Mouse (Mus musculus) CD8-positive naive resting alpha-beta T cell, adult 2 months (primary cell): ENCODE measurements around the gene Nphp3.

Experiments
- DNase-seq, 2 experiments: peaks; one replicate each; pipeline ENCODE4 v3.0.0; 2022; ENCODE audit warnings: low read depth in 2 of 2, low spot score in 2 of 2

Nphp3 gene

GRCm38 (mm10) chr9:104001921-104002859 lies at the start of gene Nphp3:
TSS of gene Nphp3 (plus strand) at chr9:104002544.
- DNase-seq = peak; percentile 98 to 99

DNA sequence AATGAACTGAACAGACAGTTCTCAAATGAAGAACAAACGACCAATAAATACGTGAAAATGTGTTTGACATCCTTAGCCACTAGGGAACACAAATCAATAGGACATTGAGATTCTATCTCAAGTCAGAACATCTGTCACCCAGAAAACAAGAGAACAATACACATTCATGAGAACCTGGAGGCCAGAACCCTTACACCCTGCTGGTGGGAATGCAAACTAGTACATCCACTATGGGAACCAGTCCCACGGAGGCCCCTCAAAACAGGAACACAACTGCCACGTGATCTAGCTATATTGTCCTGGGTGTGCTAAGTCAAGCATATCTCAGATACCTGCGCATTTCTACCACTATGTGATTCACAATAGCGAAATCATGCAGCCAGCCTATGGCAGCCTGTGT lies 43.6 kb upstream of the Nphp3 start:
- no peak for DNase-seq

DNA sequence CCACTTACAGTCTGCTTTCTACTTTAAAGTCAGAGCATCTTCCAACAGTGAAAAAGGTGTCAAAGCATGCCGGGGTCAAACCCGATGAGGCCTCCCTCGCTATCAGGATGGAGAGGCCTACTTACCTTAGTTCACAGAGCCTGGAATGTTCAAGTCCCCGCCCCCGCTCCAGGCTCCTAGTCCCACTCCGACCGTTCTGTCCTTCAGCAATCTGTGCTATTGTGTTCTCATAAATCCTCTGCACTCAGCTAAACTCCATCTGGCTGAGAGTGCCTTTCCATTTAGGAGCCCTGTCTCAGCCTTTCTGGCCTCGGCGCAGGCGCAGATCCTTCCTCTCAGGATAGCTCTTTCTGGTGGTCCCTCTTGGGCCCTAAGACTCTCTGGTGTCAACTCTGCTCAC lies 42.4 kb upstream of the Nphp3 start:
- DNase-seq = no peak

DNA sequence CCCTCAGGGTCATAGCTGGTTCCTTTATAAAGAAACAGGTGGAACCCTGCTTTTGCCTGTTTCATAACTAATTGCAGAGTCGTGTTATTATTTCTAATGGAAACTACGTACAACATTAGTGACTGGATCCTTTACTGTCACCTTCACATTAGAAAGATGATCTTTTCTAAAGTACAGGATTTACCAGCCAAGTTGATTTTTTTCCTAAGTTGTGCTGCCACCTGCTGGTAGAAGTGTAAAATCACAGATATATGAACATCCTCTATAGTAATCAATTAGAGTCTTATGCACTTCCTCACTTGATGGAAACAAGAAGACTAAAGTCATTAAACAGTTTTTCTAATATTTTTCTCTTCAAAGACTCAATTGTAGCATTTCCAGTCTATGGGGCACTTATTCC lies 5.8 kb upstream of the Nphp3 start:
- peak; percentile 36 to 55 for DNase-seq

DNA sequence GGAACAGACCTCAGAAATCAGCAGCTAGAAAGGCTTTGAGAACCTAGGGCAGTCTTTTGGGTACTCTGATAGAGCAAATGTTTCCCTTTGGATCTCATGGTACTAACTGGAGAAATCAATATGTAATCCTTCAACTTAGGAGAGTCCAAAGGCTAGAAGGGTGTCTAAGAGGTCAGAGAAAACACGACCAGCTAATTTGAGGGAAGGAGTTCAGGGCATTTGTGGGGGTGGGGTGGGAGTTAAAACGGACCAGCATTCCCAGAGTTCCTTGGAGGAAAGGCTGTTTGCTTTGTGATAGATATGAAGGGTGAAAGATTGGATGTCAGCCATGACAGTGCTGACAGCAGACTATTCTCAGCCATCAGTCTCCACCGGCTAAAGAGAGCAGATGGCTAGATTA lies 1.7 kb upstream of the Nphp3 start:
- DNase-seq = no peak

- DNase-seq = peak; percentile 52 to 62
These were observed 578 bp downstream of the Nphp3 start for GRCm38 (mm10) chr9:104002913-104003330.

- no peak for DNase-seq
These were observed 12.2 kb downstream of the Nphp3 start for GRCm38 (mm10) chr9:104014526-104014925.

GRCm38 (mm10) chr9:104021026-104021425 lies 18.7 kb downstream of the Nphp3 start:
- DNase-seq = no peak

- no peak for DNase-seq
These were observed 24.8 kb downstream of the Nphp3 start for GRCm38 (mm10) chr9:104027186-104027585.

GRCm38 (mm10) chr9:104029861-104030260 lies 27.5 kb downstream of the Nphp3 start:
- no peak for DNase-seq

GRCm38 (mm10) chr9:104034231-104034630 lies 31.9 kb downstream of the Nphp3 start:
- no peak for DNase-seq

DNA sequence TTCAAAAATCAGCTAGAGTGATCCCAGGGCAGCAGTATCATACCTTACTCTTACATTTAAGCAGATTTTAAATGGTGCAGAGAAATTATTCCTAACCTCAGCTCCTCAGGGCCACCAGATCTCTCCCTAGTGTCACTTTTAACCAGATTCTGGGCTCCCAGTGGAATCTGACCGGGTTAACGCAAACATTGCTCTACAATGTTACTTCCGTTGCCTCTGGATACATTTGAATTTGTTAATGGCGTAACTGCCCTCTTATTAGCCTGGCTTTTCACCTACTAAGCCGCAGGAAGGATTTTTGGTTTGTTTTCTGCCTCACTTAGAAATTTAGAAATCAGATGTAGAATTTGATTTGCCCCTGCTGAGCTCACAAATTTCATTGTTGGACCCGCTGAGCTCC lies 32.4 kb downstream of the Nphp3 start:
- no peak for DNase-seq

- DNase-seq = peak; percentile 53 to 59
These were observed 33.1 kb downstream of the Nphp3 start for GRCm38 (mm10) chr9:104035261-104036015.

GRCm38 (mm10) chr9:104038266-104038665 lies 35.9 kb downstream of the Nphp3 start:
- no peak for DNase-seq

- DNase-seq = no peak
These were observed 36.8 kb downstream of the Nphp3 start for GRCm38 (mm10) chr9:104039031-104039695.

GRCm38 (mm10) chr9:104039742-104040141 lies 37.4 kb downstream of the Nphp3 start:
- DNase-seq = no peak

DNA sequence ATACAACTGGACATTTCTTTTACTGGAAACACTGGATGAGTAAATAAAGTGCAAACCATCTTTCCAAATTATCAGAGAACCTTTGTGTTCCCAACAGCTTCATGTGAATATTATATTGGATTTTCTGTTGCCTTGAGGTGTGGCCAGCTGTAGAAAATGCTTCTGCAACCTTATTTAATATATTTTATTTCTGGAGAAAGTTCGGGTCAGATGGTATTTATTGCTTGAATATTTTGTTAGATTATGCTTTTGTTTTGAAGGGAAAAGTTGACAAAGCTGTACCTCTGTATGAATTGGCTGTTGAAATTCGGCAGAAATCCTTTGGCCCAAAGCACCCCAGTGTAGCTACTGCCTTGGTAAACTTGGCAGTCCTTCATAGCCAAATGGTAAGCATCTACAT lies 38.0 kb downstream of the Nphp3 start, which contains the start of gene Gm28305:
Gene Gm28305, plus strand, starts transcription at position 301 of the 400 bp plus-strand sequence.
- no peak for DNase-seq

GRCm38 (mm10) chr9:104043676-104044075 lies 41.3 kb downstream of the Nphp3 start:
- DNase-seq = no peak

- no peak for DNase-seq
These were observed 48.7 kb downstream of the Nphp3 start for GRCm38 (mm10) chr9:104051028-104051427.

DNA sequence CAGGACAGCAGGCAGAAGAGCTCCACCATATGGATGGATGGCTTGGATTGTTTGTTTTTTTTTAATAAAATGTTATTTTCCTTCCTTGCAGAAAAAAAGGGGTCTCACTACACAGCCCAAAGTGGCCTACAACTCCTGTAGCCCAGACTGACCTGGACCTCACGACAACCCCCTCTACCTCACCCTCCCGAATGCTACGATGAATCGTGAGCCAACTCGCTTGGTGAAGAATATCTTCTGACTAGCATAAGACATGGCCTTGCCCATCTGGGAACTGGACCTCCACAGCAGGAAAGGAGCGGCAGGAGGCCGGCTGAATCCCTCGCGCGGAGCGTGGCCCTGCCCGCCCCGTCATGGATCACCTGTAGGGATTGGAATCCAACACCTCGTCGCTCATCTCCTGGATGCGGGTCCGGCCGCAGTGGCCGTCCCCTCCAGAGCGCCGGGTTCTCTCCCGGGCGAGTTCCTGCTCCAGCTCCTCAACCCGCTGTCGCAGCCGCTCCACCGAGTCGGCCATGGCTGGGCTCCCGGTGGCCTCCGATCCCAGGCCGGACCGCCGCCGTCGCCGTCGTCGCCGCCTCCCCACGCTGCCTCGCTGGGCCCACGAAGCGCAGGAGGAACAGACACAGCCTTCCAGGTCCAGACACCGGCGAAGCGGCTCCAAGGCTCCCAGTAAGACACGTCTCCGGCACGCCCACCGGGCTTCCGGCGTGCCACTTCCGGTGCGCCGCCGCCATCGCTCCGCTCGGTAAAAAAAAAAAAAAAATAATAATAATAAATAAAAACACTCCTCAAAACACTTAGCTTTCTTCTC lies 60.3 kb downstream of the Nphp3 start, which contains the start of gene Uba5:
Gene Uba5, minus strand, starts transcription at position 705 of the 814 bp plus-strand sequence.
- no peak for DNase-seq
